16 mouse cellular contexts compared by ENCODE assay signal in genomic region chr1:31448913-31449312, GRCm38 (mm10).
DNase-seq lines count a peak whose midpoint lies in the region; ATAC-seq and TF ChIP-seq lines count a peak whose summit lies in the region.
"Had no signal": no experiment of that assay in that cellular context is flagged by ENCODE, and none has a peak within 500 bp of the region (broad histone marks: within the 10 kb centered on the region; RNA-seq: fewer than 3 reads in every experiment).

No protein-coding gene starts in this region.

- intact Hi-C loops in left cerebral cortex, postnatal 36 days (cut with DNase I): no loop called here

- H3K4me2 ChIP-seq in forebrain, embryonic 15.5 days (replicated peaks): no peak overlapping the region
- H3K4me2 ChIP-seq in forebrain, embryonic 11.5 days (ENCODE audit: low read depth, low read length, severe bottlenecking): no peak overlapping the region
- no peak overlapping the region for H3K4me2 ChIP-seq in forebrain, postnatal 0 days (ENCODE audit: low read depth)
- no peak overlapping the region for H3K4me2 ChIP-seq in forebrain, embryonic 12.5 days
- H3K4me2 ChIP-seq: embryonic facial prominence, embryonic 12.5 days had no signal

- H3K9ac ChIP-seq in forebrain, embryonic 15.5 days (replicated peaks): no peak overlapping the region
- H3K9ac ChIP-seq in forebrain, embryonic 11.5 days (ENCODE audit: low read length): no peak overlapping the region
- no peak overlapping the region for H3K9ac ChIP-seq in forebrain, postnatal 0 days
- no peak overlapping the region for H3K9ac ChIP-seq in forebrain, embryonic 12.5 days
- H3K9ac ChIP-seq: embryonic facial prominence, embryonic 12.5 days had no signal

- H3K27ac ChIP-seq in forebrain, embryonic 15.5 days (replicated peaks): peak overlapping the region; percentile 66
- H3K27ac ChIP-seq in forebrain, embryonic 11.5 days (ENCODE audit: low read depth, low read length): no peak overlapping the region
- no peak overlapping the region for H3K27ac ChIP-seq in forebrain, postnatal 0 days (ENCODE audit: low read depth, low read length)
- no peak overlapping the region for H3K27ac ChIP-seq in forebrain, embryonic 12.5 days
- H3K27ac ChIP-seq: embryonic facial prominence, embryonic 10.5 days; embryonic facial prominence, embryonic 12.5 days had no signal

- no peak for DNase-seq in forebrain, embryonic 11.5 days (ENCODE audit: low spot score)
- DNase-seq in forebrain, postnatal 0 days: peak; percentile 52
- peak; percentile 32 for DNase-seq in brain, embryonic 14.5 days (ENCODE audit: low read depth)
- DNase-seq in left cerebral cortex, postnatal 36 days (ENCODE audit: low spot score in 2 of 2): no peak
- DNase-seq: adrenal gland, adult 2 months; adrenal gland, postnatal 10 days; adrenal gland, postnatal 25 days; cerebellum, adult 11 months; cerebellum, adult 2 months; cerebellum, adult 9-10 months; cerebellum, postnatal 10 days; cerebellum, postnatal 25 days had no signal

- H3K4me3 ChIP-seq in forebrain, embryonic 15.5 days: no peak overlapping the region
- H3K4me3 ChIP-seq in forebrain, embryonic 11.5 days (ENCODE audit: low read depth, low read length): no peak overlapping the region
- no peak overlapping the region for H3K4me3 ChIP-seq in forebrain, postnatal 0 days (ENCODE audit: low read depth, low read length)
- no peak overlapping the region for H3K4me3 ChIP-seq in forebrain, embryonic 12.5 days (replicated peaks)
- H3K4me3 ChIP-seq: embryonic facial prominence, embryonic 10.5 days; embryonic facial prominence, embryonic 12.5 days had no signal

- TF ChIP-seq POLR2A in brain, embryonic 14.5 days (IDR thresholded peaks at IDR 0.05; ENCODE audit: borderline replicate concordance, extremely low read depth, insufficient read depth, insufficient read length, poor library complexity, severe bottlenecking): no peak

- TF ChIP-seq CTCF in forebrain, postnatal 0 days (IDR thresholded peaks at IDR 0.05; ENCODE audit: low read depth): no peak
- no peak for TF ChIP-seq CTCF in brain, embryonic 14.5 days (IDR thresholded peaks at IDR 0.05; ENCODE audit: borderline replicate concordance, extremely low read depth, insufficient read depth, insufficient read length)

- H3K36me3 ChIP-seq in forebrain, embryonic 15.5 days: no peaks in the 10 kb centered on the region
- no peaks in the 10 kb centered on the region for H3K36me3 ChIP-seq in forebrain, embryonic 11.5 days (ENCODE audit: control insufficient read depth, insufficient read depth, low read length)
- H3K36me3 ChIP-seq in forebrain, postnatal 0 days (ENCODE audit: insufficient read depth): no peaks in the 10 kb centered on the region
- no peaks in the 10 kb centered on the region for H3K36me3 ChIP-seq in forebrain, embryonic 12.5 days (replicated peaks)
- H3K36me3 ChIP-seq: embryonic facial prominence, embryonic 10.5 days; embryonic facial prominence, embryonic 12.5 days had no signal

- ATAC-seq in forebrain, embryonic 15.5 days (replicated peaks): no peak
- no peak for ATAC-seq in forebrain, embryonic 11.5 days (replicated peaks; ENCODE audit: low FRiP score)
- ATAC-seq in forebrain, postnatal 0 days: peak; percentile 75
- no peak for ATAC-seq in forebrain, embryonic 12.5 days (ENCODE audit: low FRiP score)

- 69% methylated on average over 3 of the region's 3 CpGs for WGBS in forebrain, embryonic 15.5 days
- WGBS in forebrain, embryonic 11.5 days: 77% methylated on average over 3 of the region's 3 CpGs
- WGBS in forebrain, postnatal 0 days: 42% methylated on average over 3 of the region's 3 CpGs
- 77% methylated on average over 3 of the region's 3 CpGs for WGBS in forebrain, embryonic 12.5 days

- no peaks in the 10 kb centered on the region for H3K4me1 ChIP-seq in forebrain, embryonic 15.5 days
- no peaks in the 10 kb centered on the region for H3K4me1 ChIP-seq in forebrain, embryonic 11.5 days (replicated peaks; ENCODE audit: control insufficient read depth, insufficient read depth, low read length)
- no peaks in the 10 kb centered on the region for H3K4me1 ChIP-seq in forebrain, postnatal 0 days (ENCODE audit: insufficient read depth)
- H3K4me1 ChIP-seq in forebrain, embryonic 12.5 days: no peaks in the 10 kb centered on the region
- H3K4me1 ChIP-seq: embryonic facial prominence, embryonic 10.5 days; embryonic facial prominence, embryonic 12.5 days had no signal

- H3K27me3 ChIP-seq in forebrain, embryonic 15.5 days: no peaks in the 10 kb centered on the region
- no peaks in the 10 kb centered on the region for H3K27me3 ChIP-seq in forebrain, embryonic 11.5 days (ENCODE audit: control insufficient read depth, insufficient read depth, low read length)
- H3K27me3 ChIP-seq in forebrain, postnatal 0 days (ENCODE audit: insufficient read depth, low read length): no peaks in the 10 kb centered on the region
- H3K27me3 ChIP-seq in forebrain, embryonic 12.5 days: no peaks in the 10 kb centered on the region
- H3K27me3 ChIP-seq: embryonic facial prominence, embryonic 12.5 days had no signal

- H3K9me3 ChIP-seq in forebrain, embryonic 15.5 days: no peaks in the 10 kb centered on the region
- H3K9me3 ChIP-seq in forebrain, embryonic 11.5 days (ENCODE audit: control insufficient read depth, low read length): no peaks in the 10 kb centered on the region
- H3K9me3 ChIP-seq in forebrain, postnatal 0 days (ENCODE audit: low read length): no peaks in the 10 kb centered on the region
- H3K9me3 ChIP-seq in forebrain, embryonic 12.5 days: no peaks in the 10 kb centered on the region
- H3K9me3 ChIP-seq: embryonic facial prominence, embryonic 10.5 days; embryonic facial prominence, embryonic 12.5 days had no signal

Comparison
In these comparisons a context has a peak if more than half of its experiments do, and no peak if none do; other contexts are left out.
1. DNase-seq: peak in forebrain, postnatal 0 days (single experiment) and brain, embryonic 14.5 days (single experiment); none in forebrain, embryonic 11.5 days (single experiment) and left cerebral cortex, postnatal 36 days (0 of 2).